Mouse (Mus musculus): Measurements from ENCODE around the gene Actr3b. TPM values are rescaled to one million over a fixed set of nuclear protein-coding genes. Genes with fewer than 3 reads are reported as not detected.
"Not testable (repeated sequence)": the region's sequence is repeated elsewhere in the genome, so short reads cannot be mapped to it uniquely, and the experiment has no call there.

The Actr3b gene
- polyA plus RNA-seq, 1 experiment = 0.45 TPM

GRCm38 (mm10) chr5:25875927-25876326 is 116.1 kb downstream of the Actr3b start:
- not testable (repeated sequence) for DNase-seq (ENCODE audit: low read depth, low spot score)

- no peak for DNase-seq (ENCODE audit: low read depth, low spot score)
- WGBS = 72% methylated on average over 5 of the region's 5 CpGs
Observed at GRCm38 (mm10) chr5:25877281-25877680, 117.5 kb downstream of the Actr3b start.

GRCm38 (mm10) chr5:25877996-25878395 is 118.2 kb downstream of the Actr3b start:
- no peak for DNase-seq (ENCODE audit: low read depth, low spot score)
- 80% methylated on average over 3 of the region's 3 CpGs for WGBS

GRCm38 (mm10) chr5:25886708-25887107 is 126.9 kb downstream of the Actr3b start:
- 54% methylated on average over 3 of the region's 3 CpGs for WGBS
- no peak for DNase-seq (ENCODE audit: low read depth, low spot score)

- DNase-seq (ENCODE audit: low read depth, low spot score) = no peak
- 38% methylated on average over 3 of the region's 3 CpGs for WGBS
Observed at GRCm38 (mm10) chr5:25889746-25890382, 130.1 kb downstream of the Actr3b start.

- no peak for DNase-seq (ENCODE audit: low read depth, low spot score)
- WGBS = 75% methylated on average over 1 of the region's 1 CpGs
Observed at GRCm38 (mm10) chr5:25891321-25891720, 131.5 kb downstream of the Actr3b start.

Other genes with a start within 250 kb of the Actr3b start
- gene Cct8l1, start 243.9 kb upstream of the Actr3b start, polyA plus RNA-seq (2012; rRNA removed) = not detected in 2 replicates
- 1.9 and 2.3 TPM in 2 replicates for gene Xrcc2, start 54.2 kb upstream of the Actr3b start, polyA plus RNA-seq (2012; rRNA removed)
- gene Gm21663, start 182.4 kb downstream of the Actr3b start, polyA plus RNA-seq (2012; rRNA removed) = not detected in 2 replicates
- gene Gm21671, start 194.4 kb downstream of the Actr3b start, polyA plus RNA-seq (2012; rRNA removed) = not detected in 2 replicates
- not detected in 2 replicates for gene Gm21680, start 212.7 kb downstream of the Actr3b start, polyA plus RNA-seq (2012; rRNA removed)
- gene Gm21698, start 228.7 kb downstream of the Actr3b start, polyA plus RNA-seq (2012; rRNA removed) = not detected in 2 replicates
- not detected in 2 replicates for gene Gm1979, start 244.8 kb downstream of the Actr3b start, polyA plus RNA-seq (2012; rRNA removed)

Measured in large intestine, adult 2 months (tissue).